Mouse (Mus musculus) lung, postnatal 0 days (tissue): ENCODE results near the gene Gm11985. TPM values are rescaled to one million over a fixed set of nuclear protein-coding genes. Genes with fewer than 3 reads are reported as not detected.

Source experiments
- ATAC-seq: fragments of 200-750 bp; cut with Nextera tagmentation; 2 replicates; pipeline ENCODE4 v1.8.0; 2017; ENCODE audit warnings: moderate library complexity
- DNase-seq: peaks from one replicate; pipeline ENCODE4 v3.0.0-alpha.2; 2016; ENCODE audit warnings: low spot score
- H3K27ac ChIP-seq: fragments of 300-500 bp; sonication (generic); 2 replicates; pipeline ENCODE4 v1.5.1; 2014; ENCODE audit warnings: antibody characterized with exemption, mild to moderate bottlenecking, low read length, mixed read lengths
- H3K27me3 ChIP-seq: fragments of 300-500 bp; sonication (generic); replicated peaks from 2 replicates; pipeline ENCODE4 v1.6.1; 2014; ENCODE audit warnings: low read length, mixed read lengths; ENCODE audit not compliant: insufficient read depth
- H3K36me3 ChIP-seq: fragments of 300-500 bp; sonication (generic); 2 replicates; pipeline ENCODE4 v1.6.1; 2014; ENCODE audit warnings: low read length, mixed read lengths; ENCODE audit not compliant: insufficient read depth
- H3K4me1 ChIP-seq: fragments of 300-500 bp; sonication (generic); 2 replicates; pipeline ENCODE4 v1.6.1; 2014; ENCODE audit warnings: antibody characterized with exemption, low read depth, low read length, mixed read lengths; ENCODE audit not compliant: insufficient read depth
- H3K4me2 ChIP-seq: fragments of 300-500 bp; sonication (generic); replicated peaks from 2 replicates; pipeline ENCODE4 v1.6.1; 2014; ENCODE audit warnings: low read depth, mild to moderate bottlenecking, low read length, moderate library complexity, mixed read lengths
- H3K4me3 ChIP-seq: fragments of 300-500 bp; sonication (generic); 2 replicates; pipeline ENCODE4 v1.5.1; 2014; ENCODE audit warnings: low read depth, low read length
- H3K9ac ChIP-seq: fragments of 300-500 bp; sonication (generic); replicated peaks from 2 replicates; pipeline ENCODE4 v1.6.1; 2014; ENCODE audit warnings: low read depth, mild to moderate bottlenecking
- H3K9me3 ChIP-seq: fragments of 300-500 bp; sonication (generic); 2 replicates; pipeline ENCODE4 v1.6.1; 2016; ENCODE audit warnings: low read length, mixed read lengths
- CTCF ChIP-seq: IDR thresholded peaks from 2 replicates; pipeline ENCODE4 v1.5.1; 2016; ENCODE audit warnings: antibody characterized with exemption, mild to moderate bottlenecking
- EP300 ChIP-seq: IDR thresholded peaks from 2 replicates; pipeline ENCODE4 v1.6.1; 2016; ENCODE audit warnings: antibody characterized with exemption, mild to moderate bottlenecking, control low read depth
- WGBS: fragments of 180-500 bp; shearing (Covaris S2); extraction: QIAGEN DNeasy Blood & Tissue Kit; methylation state at CpG from one replicate; pipeline ENCODE4 v1.1.7; 2014; 5-methylcytosine and 5-hydroxymethylcytosine counted together
- polyA plus RNA-seq: library from polyadenylated mRNA; unstranded; fragments of >200 nt; fragmentation: Nextera tagmentation; extraction: Ambion mirVana; gene quantifications from 2 replicates; pipeline ENCODE4 v1.2.1, GENCODE M21; 2015

The Gm11985 gene
- polyA plus RNA-seq, 1 experiment from 2014 or later = not detected

- Histone ChIP-seq H3K27ac (no peak overlapping the region), H3K4me1 (0 out of 2 replicates have a peak, but pooled peaks cover 6% of the 10 kb centered on the region), H3K4me2 (peak overlapping the region; percentile 25; the same call in 1 of the 2 replicates), H3K9ac (no peak overlapping the region), H3K27me3 (peaks cover 15% of the 10 kb centered on the region), H3K36me3 (no peaks in the 10 kb centered on the region), H3K4me3 (no peak overlapping the region), H3K9me3 (no peaks in the 10 kb centered on the region)
- 11% methylated on average over 9 of the region's 9 CpGs for WGBS
- ATAC-seq (no peak), DNase-seq (no peak)
- TF ChIP-seq CTCF (no peak), EP300 (no peak)
Observed at GRCm38 (mm10) chr11:7211211-7211610, 22.8 kb upstream of the Gm11985 start.

- ATAC-seq (no peak), DNase-seq (peak; percentile 68)
- 12% methylated on average over 6 of the region's 6 CpGs for WGBS
- Histone ChIP-seq H3K4me2 (no peak overlapping the region), H3K9me3 (no peaks in the 10 kb centered on the region), H3K36me3 (no peaks in the 10 kb centered on the region), H3K27me3 (peaks cover 15% of the 10 kb centered on the region), H3K4me1 (0 out of 2 replicates have a peak, but pooled peaks cover 6% of the 10 kb centered on the region), H3K4me3 (no peak overlapping the region), H3K27ac (no peak overlapping the region), H3K9ac (no peak overlapping the region)
- TF ChIP-seq CTCF (peak; percentile 93), EP300 (no peak)
Observed at GRCm38 (mm10) chr11:7210343-7210742, 22.0 kb upstream of the Gm11985 start.

- H3K9ac ChIP-seq = no peak overlapping the region
- no peak for ATAC-seq
- no peak overlapping the region for H3K4me2 ChIP-seq
- WGBS = 84% methylated on average over 9 of the region's 9 CpGs
- TF ChIP-seq EP300 (no peak), CTCF (no peak)
- no peaks in the 10 kb centered on the region for H3K36me3 ChIP-seq
- H3K4me1 ChIP-seq = no peaks in the 10 kb centered on the region
- no peaks in the 10 kb centered on the region for H3K9me3 ChIP-seq
- no peak for DNase-seq
- H3K27ac ChIP-seq = no peak overlapping the region
- no peaks in the 10 kb centered on the region for H3K27me3 ChIP-seq
- H3K4me3 ChIP-seq = no peak overlapping the region
Observed at GRCm38 (mm10) chr11:7203846-7204245, 15.5 kb upstream of the Gm11985 start.

- no peak overlapping the region for H3K27ac ChIP-seq
- no peak overlapping the region for H3K4me3 ChIP-seq
- no peak overlapping the region for H3K4me2 ChIP-seq
- no peaks in the 10 kb centered on the region for H3K4me1 ChIP-seq
- peak; percentile 40; the same call in 1 of the 2 replicates for ATAC-seq
- peak; percentile 57 for DNase-seq
- no peaks in the 10 kb centered on the region for H3K9me3 ChIP-seq
- no peak for TF ChIP-seq EP300
- TF ChIP-seq CTCF = no peak
- WGBS = 54% methylated on average over 7 of the region's 7 CpGs
- no peaks in the 10 kb centered on the region for H3K36me3 ChIP-seq
- no peaks in the 10 kb centered on the region for H3K27me3 ChIP-seq
- no peak overlapping the region for H3K9ac ChIP-seq
Observed at GRCm38 (mm10) chr11:7202206-7202605, 13.8 kb upstream of the Gm11985 start.

GRCm38 (mm10) chr11:7200393-7200783 lies 12.0 kb upstream of the Gm11985 start:
- Histone ChIP-seq H3K4me1 (no peaks in the 10 kb centered on the region), H3K9ac (no peak overlapping the region), H3K27me3 (no peaks in the 10 kb centered on the region), H3K9me3 (no peaks in the 10 kb centered on the region), H3K36me3 (no peaks in the 10 kb centered on the region), H3K4me3 (no peak overlapping the region), H3K27ac (no peak overlapping the region), H3K4me2 (no peak overlapping the region)
- TF ChIP-seq EP300 (no peak), CTCF (no peak)
- DNase-seq = no peak
- no peak for ATAC-seq
- WGBS = 74% methylated on average over 9 of the region's 9 CpGs

- TF ChIP-seq EP300 (no peak), CTCF (peak; percentile 85)
- H3K27ac ChIP-seq = no peak overlapping the region
- 48% methylated on average over 14 of the region's 14 CpGs for WGBS
Observed at GRCm38 (mm10) chr11:7199736-7200392, 11.5 kb upstream of the Gm11985 start.

More at GRCm38 (mm10) chr11:7199736-7200392, 11.5 kb upstream of the Gm11985 start:
- DNase-seq (peak; percentile 83), ATAC-seq (no peak)
- no peaks in the 10 kb centered on the region for H3K36me3 ChIP-seq
- H3K4me1 ChIP-seq = no peaks in the 10 kb centered on the region
- H3K9ac ChIP-seq = no peak overlapping the region
- H3K4me2 ChIP-seq = no peak overlapping the region
- H3K9me3 ChIP-seq = no peaks in the 10 kb centered on the region
- H3K4me3 ChIP-seq = no peak overlapping the region
- no peaks in the 10 kb centered on the region for H3K27me3 ChIP-seq
